Comparison of ENCODE assay signal across 24 mouse cellular contexts in genomic region chr3:137741528-137741927, GRCm38 (mm10).
"Had no signal": no experiment of that assay in that cellular context is flagged by ENCODE, and none has a peak within 500 bp of the region (broad histone marks: within the 10 kb centered on the region; RNA-seq: fewer than 3 reads in every experiment).

No protein-coding gene starts in this region.

- H3K9ac ChIP-seq: heart, embryonic 12.5 days; hindbrain, embryonic 12.5 days; hindbrain, embryonic 14.5 days; intestine, embryonic 15.5 days; liver, embryonic 13.5 days; liver, embryonic 15.5 days; liver, postnatal 0 days had no signal

- H3K4me3 ChIP-seq: gastrocnemius, adult 2 months; heart, embryonic 10.5 days; heart, embryonic 12.5 days; hindbrain, embryonic 10.5 days; hindbrain, embryonic 12.5 days; intestine, embryonic 15.5 days; layer of hippocampus, adult 2 months; left cerebral cortex, adult 2 months; liver, embryonic 13.5 days; liver, embryonic 15.5 days had no signal

- DNase-seq: gastrocnemius, adult 2 months; gastrocnemius, postnatal 10 days; gastrocnemius, postnatal 25 days; heart, adult 18-20 months; heart, postnatal 10 days; heart, postnatal 4 days; kidney, postnatal 10 days; kidney, postnatal 36 days; liver; liver, embryonic 13.5 days; liver, postnatal 0 days had no signal

- H3K27ac ChIP-seq: gastrocnemius, adult 2 months; heart, embryonic 10.5 days; hindbrain, embryonic 10.5 days; hindbrain, embryonic 12.5 days; hindbrain, embryonic 14.5 days; intestine, embryonic 15.5 days; layer of hippocampus, adult 2 months; left cerebral cortex, adult 2 months; liver, embryonic 13.5 days; liver, embryonic 15.5 days had no signal

- H3K27me3 ChIP-seq: heart, embryonic 12.5 days; hindbrain, embryonic 12.5 days; intestine, embryonic 15.5 days; liver, embryonic 13.5 days; liver, embryonic 15.5 days had no signal

- H3K4me2 ChIP-seq: heart, embryonic 12.5 days; hindbrain, embryonic 12.5 days; hindbrain, embryonic 14.5 days; intestine, embryonic 15.5 days; liver, embryonic 11.5 days; liver, embryonic 13.5 days; liver, embryonic 15.5 days had no signal

- H3K9me3 ChIP-seq: heart, embryonic 10.5 days; heart, embryonic 12.5 days; hindbrain, embryonic 10.5 days; hindbrain, embryonic 12.5 days; intestine, embryonic 15.5 days; liver, embryonic 13.5 days; liver, embryonic 15.5 days had no signal

- ATAC-seq: hindbrain, embryonic 16.5 days; inflammation-experienced regulatory T-cells, adult 6 months; intestine, embryonic 15.5 days; intestine, postnatal 0 days; liver, postnatal 0 days had no signal

- H3K4me1 ChIP-seq: heart, embryonic 10.5 days; heart, embryonic 12.5 days; intestine, embryonic 15.5 days; liver, embryonic 13.5 days; liver, embryonic 15.5 days had no signal

- H3K36me3 ChIP-seq: heart, embryonic 10.5 days; heart, embryonic 12.5 days; hindbrain, embryonic 10.5 days; hindbrain, embryonic 12.5 days; intestine, embryonic 15.5 days; liver, embryonic 13.5 days; liver, embryonic 15.5 days had no signal
